Mouse (Mus musculus): Measurements from ENCODE around the gene Zbtb38. TPM values are rescaled to one million over a fixed set of nuclear protein-coding genes. Genes with fewer than 3 reads are reported as not detected.
A peak's percentile ranks its signal among the peaks of the same experiment; 100 is the strongest.

The Zbtb38 gene
- polyA plus RNA-seq, 1 experiment, result 14.8 TPM

DNA sequence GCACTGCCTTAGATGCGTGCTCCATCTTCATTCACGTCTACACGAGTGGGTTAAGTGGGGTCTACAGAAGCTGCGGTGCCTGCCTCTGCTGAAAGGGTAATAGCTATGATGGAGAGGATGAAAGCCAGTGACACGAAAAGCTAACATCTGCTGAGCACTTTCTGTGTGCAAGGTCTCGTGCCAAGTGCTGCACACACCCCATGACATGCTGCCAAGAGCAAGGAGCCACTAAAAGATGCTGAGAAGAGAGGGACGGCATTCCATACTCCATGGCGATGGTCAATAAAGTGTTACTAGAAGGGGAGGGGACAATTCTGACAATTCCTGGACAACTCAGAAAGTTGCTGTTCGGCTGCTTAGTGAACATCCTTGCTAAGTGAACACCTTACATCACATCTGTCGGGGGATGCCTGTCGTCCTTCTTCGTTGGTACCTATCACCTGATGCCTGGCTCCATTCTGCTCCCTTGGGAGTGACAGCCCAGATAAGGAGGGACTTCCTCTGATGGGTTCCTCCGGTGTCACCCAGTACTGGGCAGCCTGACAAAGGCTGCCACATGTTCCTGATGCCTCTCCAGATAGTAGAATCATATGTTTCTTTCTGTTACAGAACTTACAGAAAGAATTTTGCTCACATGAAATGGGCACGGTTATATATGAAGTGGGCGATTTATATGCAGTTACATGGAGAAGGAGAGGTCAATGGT, 42.2 kb downstream of the Zbtb38 start:
- peaks cover 7% of the 10 kb centered on the region for H3K4me1 ChIP-seq (ENCODE audit: control insufficient read depth, insufficient read depth, low read length)
- 75% methylated on average over 15 of the region's 15 CpGs for WGBS
- H3K27ac ChIP-seq (ENCODE audit: control insufficient read depth, insufficient read depth, low read depth, low read length, poor library complexity), result no peak overlapping the region
- no peak overlapping the region for H3K4me3 ChIP-seq (replicated peaks; ENCODE audit: control insufficient read depth, low read depth, low read length)
- TF ChIP-seq CTCF (IDR thresholded peaks at IDR 0.05; ENCODE audit: control insufficient read depth, insufficient read depth, low read length), result no peak
- no peak for TF ChIP-seq POLR2A (IDR thresholded peaks at IDR 0.05; ENCODE audit: borderline replicate concordance, control insufficient read depth, low read depth, low read length)

DNA sequence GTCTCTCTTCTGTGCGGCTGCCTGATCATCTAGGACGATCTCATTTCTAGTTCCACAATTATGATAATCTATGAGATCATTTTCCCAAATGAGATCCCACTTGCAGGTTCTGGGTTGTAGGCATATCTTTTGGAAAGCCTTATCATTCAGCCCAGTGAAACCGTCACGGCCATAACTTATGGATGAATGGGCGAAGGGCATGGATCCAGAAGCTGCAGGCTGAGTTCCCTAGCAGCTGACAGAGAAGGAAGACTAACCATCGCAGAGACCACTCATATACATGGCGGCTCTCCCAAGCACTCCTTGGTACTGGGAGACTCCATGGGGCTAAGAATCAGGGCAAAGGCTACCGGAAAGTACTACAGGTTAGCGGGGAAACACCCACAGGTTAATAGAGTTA, 43.7 kb downstream of the Zbtb38 start:
- no peak overlapping the region for H3K4me3 ChIP-seq (replicated peaks; ENCODE audit: control insufficient read depth, low read depth, low read length)
- TF ChIP-seq POLR2A (IDR thresholded peaks at IDR 0.05; ENCODE audit: borderline replicate concordance, control insufficient read depth, low read depth, low read length) (no peak), CTCF (IDR thresholded peaks at IDR 0.05; ENCODE audit: control insufficient read depth, insufficient read depth, low read length) (no peak)
- peaks cover 4% of the 10 kb centered on the region for H3K4me1 ChIP-seq (ENCODE audit: control insufficient read depth, insufficient read depth, low read length)
- WGBS, result 91% methylated on average over 9 of the region's 9 CpGs
- no peak overlapping the region for H3K27ac ChIP-seq (ENCODE audit: control insufficient read depth, insufficient read depth, low read depth, low read length, poor library complexity)

DNA sequence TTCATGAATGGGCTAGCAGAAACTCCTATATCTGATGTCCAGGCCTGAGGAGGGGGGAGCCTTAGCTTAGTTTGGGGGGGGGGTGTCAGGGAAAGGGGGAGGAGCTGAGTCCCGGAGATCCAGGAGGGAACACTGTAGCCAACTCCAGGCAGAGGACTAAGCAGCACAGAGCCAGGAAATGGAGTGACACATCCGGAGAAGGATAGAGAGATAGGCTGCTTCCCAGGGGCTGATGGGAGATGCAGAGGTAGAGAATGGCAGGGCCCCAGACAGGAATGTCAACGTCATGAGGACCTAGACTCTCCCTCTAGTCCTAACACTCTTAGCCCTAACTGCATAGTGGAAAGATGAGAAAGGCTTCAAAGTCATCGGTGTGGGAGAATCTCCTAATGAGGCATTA, 44.7 kb downstream of the Zbtb38 start:
- 86% methylated on average over 4 of the region's 4 CpGs for WGBS
- Histone ChIP-seq H3K4me1 (ENCODE audit: control insufficient read depth, insufficient read depth, low read length) (peaks cover 4% of the 10 kb centered on the region), H3K27ac (ENCODE audit: control insufficient read depth, insufficient read depth, low read depth, low read length, poor library complexity) (no peak overlapping the region), H3K4me3 (replicated peaks; ENCODE audit: control insufficient read depth, low read depth, low read length) (no peak overlapping the region)
- TF ChIP-seq CTCF (IDR thresholded peaks at IDR 0.05; ENCODE audit: control insufficient read depth, insufficient read depth, low read length), result no peak
- TF ChIP-seq POLR2A (IDR thresholded peaks at IDR 0.05; ENCODE audit: borderline replicate concordance, control insufficient read depth, low read depth, low read length), result no peak

DNA sequence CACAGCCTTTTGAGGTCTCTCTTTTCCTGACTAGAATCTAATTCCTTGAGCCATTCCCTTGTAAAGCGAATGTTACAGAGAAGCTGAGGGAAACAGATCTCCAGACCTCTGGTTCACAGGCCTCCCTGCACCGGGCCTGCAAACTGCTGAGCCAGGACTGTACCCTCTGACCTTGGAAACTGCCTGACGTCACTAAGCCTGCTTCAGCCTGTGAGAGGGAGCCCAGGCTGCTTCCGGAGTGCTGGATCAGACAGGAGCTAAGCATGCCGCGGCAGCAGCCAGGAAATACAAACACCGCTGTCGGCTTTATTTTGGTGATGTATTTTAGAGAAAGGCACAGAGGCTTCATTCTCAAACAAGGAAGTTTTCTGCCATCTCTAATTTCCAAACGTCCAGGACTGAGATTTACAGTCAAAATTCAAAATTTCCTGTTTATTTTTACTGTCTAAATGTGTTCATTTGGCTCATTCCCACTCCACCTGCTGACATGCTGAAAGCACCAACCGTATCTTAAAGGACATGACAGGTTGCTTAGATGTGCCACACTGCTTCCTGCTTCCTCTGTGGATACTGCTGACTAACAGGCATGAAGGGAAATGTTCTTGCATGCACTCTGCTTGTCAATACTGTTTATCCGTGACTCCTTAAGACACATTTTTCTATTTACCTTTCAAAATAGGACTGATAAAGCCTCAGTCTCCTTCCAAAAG, 46.9 kb downstream of the Zbtb38 start:
- Histone ChIP-seq H3K4me3 (replicated peaks; ENCODE audit: control insufficient read depth, low read depth, low read length) (no peak overlapping the region), H3K27ac (ENCODE audit: control insufficient read depth, insufficient read depth, low read depth, low read length, poor library complexity) (peak overlapping the region; percentile 6; the same call in 1 of the 2 replicates), H3K4me1 (ENCODE audit: control insufficient read depth, insufficient read depth, low read length) (peaks cover 10% of the 10 kb centered on the region)
- WGBS, result 21% methylated on average over 11 of the region's 11 CpGs
- TF ChIP-seq CTCF (IDR thresholded peaks at IDR 0.05; ENCODE audit: control insufficient read depth, insufficient read depth, low read length), result no peak
- no peak for TF ChIP-seq POLR2A (IDR thresholded peaks at IDR 0.05; ENCODE audit: borderline replicate concordance, control insufficient read depth, low read depth, low read length)

DNA sequence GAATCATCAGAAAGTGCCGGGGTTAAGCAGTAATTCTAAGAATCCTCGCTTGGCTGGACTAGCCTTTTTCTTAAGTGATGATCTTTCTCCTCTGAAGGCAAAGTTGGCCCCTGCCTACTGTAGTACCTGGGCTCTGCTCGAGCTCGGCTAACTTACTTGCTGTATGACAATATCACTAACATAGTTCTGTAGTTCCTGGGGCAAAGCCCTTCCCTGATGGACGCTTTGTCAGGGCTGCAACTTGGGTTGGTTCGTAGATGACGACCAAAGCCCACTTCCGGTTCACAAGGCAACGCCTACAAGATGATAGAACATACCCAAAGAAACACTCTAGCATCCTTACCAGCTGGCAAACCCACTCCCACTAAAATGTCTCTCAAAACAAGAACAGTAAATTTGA, 47.7 kb downstream of the Zbtb38 start:
- no peak overlapping the region for H3K4me3 ChIP-seq (replicated peaks; ENCODE audit: control insufficient read depth, low read depth, low read length)
- H3K27ac ChIP-seq (ENCODE audit: control insufficient read depth, insufficient read depth, low read depth, low read length, poor library complexity), result no peak overlapping the region
- TF ChIP-seq CTCF (IDR thresholded peaks at IDR 0.05; ENCODE audit: control insufficient read depth, insufficient read depth, low read length), result no peak
- TF ChIP-seq POLR2A (IDR thresholded peaks at IDR 0.05; ENCODE audit: borderline replicate concordance, control insufficient read depth, low read depth, low read length), result no peak
- WGBS, result 61% methylated on average over 9 of the region's 9 CpGs
- H3K4me1 ChIP-seq (ENCODE audit: control insufficient read depth, insufficient read depth, low read length), result peaks cover 11% of the 10 kb centered on the region

DNA sequence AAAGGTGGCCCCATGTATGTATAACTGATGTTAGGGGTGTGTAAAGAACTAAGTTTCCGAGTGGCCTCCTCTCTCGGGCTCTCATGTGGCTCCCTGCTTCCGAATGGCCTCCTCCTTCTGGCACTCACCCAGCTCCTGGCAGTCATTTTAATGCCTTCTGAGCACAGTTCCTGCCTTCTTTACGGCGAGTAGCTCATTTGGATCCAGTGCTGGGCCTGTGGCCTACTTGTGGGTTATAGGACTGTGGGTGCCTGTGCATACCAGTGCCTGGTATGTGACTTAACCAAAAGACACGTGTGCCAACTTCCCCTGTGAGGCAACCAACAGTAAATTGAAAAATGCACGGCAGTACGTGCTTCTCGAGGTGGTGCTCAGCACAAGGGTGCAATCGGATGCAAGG, 50.7 kb downstream of the Zbtb38 start:
- H3K27ac ChIP-seq (ENCODE audit: control insufficient read depth, insufficient read depth, low read depth, low read length, poor library complexity), result peak overlapping the region; percentile 60
- H3K4me1 ChIP-seq (ENCODE audit: control insufficient read depth, insufficient read depth, low read length), result peaks cover 11% of the 10 kb centered on the region
- H3K4me3 ChIP-seq (replicated peaks; ENCODE audit: control insufficient read depth, low read depth, low read length), result no peak overlapping the region
- no peak for TF ChIP-seq POLR2A (IDR thresholded peaks at IDR 0.05; ENCODE audit: borderline replicate concordance, control insufficient read depth, low read depth, low read length)
- TF ChIP-seq CTCF (IDR thresholded peaks at IDR 0.05; ENCODE audit: control insufficient read depth, insufficient read depth, low read length), result no peak
- 43% methylated on average over 10 of the region's 10 CpGs for WGBS

DNA sequence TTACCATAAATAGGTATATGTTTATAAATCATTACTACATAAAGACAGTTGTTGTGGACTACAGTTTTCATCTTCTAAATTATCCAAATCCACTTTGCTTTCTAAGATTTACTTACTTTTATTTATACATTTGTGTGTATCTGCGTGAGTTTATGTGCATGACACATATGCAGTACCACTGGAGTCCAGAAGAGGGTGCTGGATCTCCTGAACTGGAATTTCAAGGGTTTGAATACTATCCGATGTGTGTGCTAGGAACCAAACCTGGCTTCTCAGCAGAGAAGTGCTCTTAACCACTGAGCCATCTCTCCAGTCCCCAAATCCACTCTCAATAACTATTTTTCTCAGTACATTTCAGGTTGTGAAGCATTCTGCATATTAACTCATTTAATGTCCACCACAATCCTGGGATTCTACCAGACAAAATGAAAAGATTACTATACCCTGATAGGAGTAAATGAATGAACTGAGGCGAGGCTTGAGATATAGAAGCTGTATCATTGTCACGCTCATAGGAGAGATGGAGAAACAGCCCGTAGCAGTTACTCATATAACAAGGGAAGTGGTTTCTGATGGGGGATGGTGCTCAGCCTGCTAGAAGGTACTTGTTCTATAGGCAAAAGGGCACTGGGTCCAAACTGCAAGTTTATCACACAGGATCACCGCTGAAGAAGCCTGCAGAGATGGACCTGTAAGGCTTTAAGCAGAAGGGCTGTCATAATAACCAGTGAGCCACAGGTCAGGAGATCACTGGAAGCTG, 53.2 kb downstream of the Zbtb38 start:
- 74% methylated on average over 6 of the region's 6 CpGs for WGBS
- TF ChIP-seq CTCF (IDR thresholded peaks at IDR 0.05; ENCODE audit: control insufficient read depth, insufficient read depth, low read length), result no peak
- TF ChIP-seq POLR2A (IDR thresholded peaks at IDR 0.05; ENCODE audit: borderline replicate concordance, control insufficient read depth, low read depth, low read length), result no peak
- H3K27ac ChIP-seq (ENCODE audit: control insufficient read depth, insufficient read depth, low read depth, low read length, poor library complexity), result no peak overlapping the region

More for the DNA sequence above, 53.2 kb downstream of the Zbtb38 start:
- Histone ChIP-seq H3K4me1 (ENCODE audit: control insufficient read depth, insufficient read depth, low read length) (peaks cover 7% of the 10 kb centered on the region; the same call in 1 of the 2 replicates), H3K4me3 (replicated peaks; ENCODE audit: control insufficient read depth, low read depth, low read length) (no peak overlapping the region)
